Mouse (Mus musculus): ENCODE data around the gene Brf1.

GRCm38 (mm10) chr12:112968943-112969342 lies 31.6 kb downstream of the Brf1 start:
- TF ChIP-seq CTCF (IDR thresholded peaks at IDR 0.05; ENCODE audit: low read depth, low read length): no peak
- no peak for TF ChIP-seq POLR2A (IDR thresholded peaks at IDR 0.05; ENCODE audit: insufficient read depth, low read length)
- no peak for TF ChIP-seq EP300 (IDR thresholded peaks at IDR 0.05; ENCODE audit: insufficient read depth, low read depth, low read length)
